Mouse (Mus musculus) spleen, adult 2 months (tissue): ENCODE measurements around the gene Cmtm3. TPM values are rescaled to one million over a fixed set of nuclear protein-coding genes. Genes with fewer than 3 reads are reported as not detected.

Experiments
- DNase-seq, 2 experiments: peaks; one replicate each; pipeline versions ENCODE4 v3.0.0 to v3.0.0-alpha.2; 2012 to 2021; ENCODE audit warnings: low spot score in 2 of 2, low read depth in 1 of 2
- H3K27ac ChIP-seq: fragments of 200-500 bp; 2 replicates; pipeline ENCODE4 v1.5.1; 2012; ENCODE audit warnings: low read length, inconsistent platforms; ENCODE audit not compliant: insufficient read depth
- H3K27me3 ChIP-seq: fragments of 200-500 bp; 2 replicates; pipeline ENCODE4 v1.6.1; 2012; ENCODE audit warnings: mild to moderate bottlenecking, moderate library complexity, low read length, inconsistent platforms; ENCODE audit not compliant: control insufficient read depth, insufficient read depth
- H3K36me3 ChIP-seq: fragments of 200-500 bp; 2 replicates; pipeline ENCODE4 v1.6.1; 2012; ENCODE audit warnings: mild to moderate bottlenecking, low read length, inconsistent platforms; ENCODE audit not compliant: control insufficient read depth, insufficient read depth
- H3K4me1 ChIP-seq: fragments of 200-500 bp; 2 replicates; pipeline ENCODE4 v1.6.1; 2011; ENCODE audit warnings: inconsistent platforms; ENCODE audit not compliant: control insufficient read depth, insufficient read depth, insufficient read length
- H3K4me3 ChIP-seq: fragments of 200-500 bp; 2 replicates; pipeline ENCODE4 v1.5.1; 2011; ENCODE audit warnings: mild to moderate bottlenecking, inconsistent platforms; ENCODE audit not compliant: insufficient read depth, insufficient read length; ENCODE audit errors: extremely low read depth
- CTCF ChIP-seq: fragments of 200-500 bp; IDR thresholded peaks from 2 replicates; pipeline ENCODE4 v1.5.1; 2011; ENCODE audit warnings: mild to moderate bottlenecking, inconsistent platforms; ENCODE audit not compliant: insufficient read depth, insufficient read length, insufficient replicate concordance; ENCODE audit errors: extremely low read depth
- POLR2A ChIP-seq: fragments of 200-500 bp; IDR thresholded peaks from 2 replicates; pipeline ENCODE4 v1.6.1; 2011; ENCODE audit warnings: low read depth, low read length, inconsistent platforms
- WGBS: fragments of 180-500 bp; shearing (Covaris S2); methylation state at CpG from one replicate; pipeline ENCODE4 v1.1.7; 2018; 5-methylcytosine and 5-hydroxymethylcytosine counted together
- polyA plus RNA-seq: library from polyadenylated mRNA; depleted of rRNA; stranded (reverse); fragments of >200 nt; gene quantifications from 2 replicates; pipeline ENCODE4 v1.2.3, GENCODE M21; 2012

Gene Cmtm3
- polyA plus RNA-seq, 1 experiment = 96.3 TPM

DNA sequence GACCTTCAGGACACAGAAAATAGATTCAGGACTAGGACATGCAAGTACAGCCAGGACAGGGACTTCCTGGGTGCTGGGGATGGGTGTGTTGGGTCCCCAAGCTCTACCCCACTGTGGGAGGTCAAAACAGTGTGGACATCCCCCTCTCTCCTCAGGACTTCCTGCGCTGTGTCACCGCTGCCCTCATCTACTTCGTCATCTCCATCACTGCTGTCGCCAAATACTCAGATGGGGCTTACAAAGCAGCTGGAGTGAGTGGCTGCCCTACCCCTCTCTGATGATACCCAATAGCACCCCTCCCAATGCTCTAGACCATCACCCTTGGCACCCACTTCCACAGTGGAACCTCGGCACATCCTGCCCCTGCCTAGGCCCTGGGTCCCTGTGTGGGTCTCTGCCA lies 5.4 kb downstream of the Cmtm3 start:
- 96% methylated on average over 5 of the region's 5 CpGs for WGBS
- Histone ChIP-seq H3K36me3 (peaks cover 4% of the 10 kb centered on the region; the same call in 1 of the 2 replicates), H3K4me1 (no peaks in the 10 kb centered on the region), H3K27me3 (no peaks in the 10 kb centered on the region), H3K27ac (no peak overlapping the region), H3K4me3 (no peak overlapping the region)
- TF ChIP-seq CTCF = no peak
- no peak for DNase-seq

DNA sequence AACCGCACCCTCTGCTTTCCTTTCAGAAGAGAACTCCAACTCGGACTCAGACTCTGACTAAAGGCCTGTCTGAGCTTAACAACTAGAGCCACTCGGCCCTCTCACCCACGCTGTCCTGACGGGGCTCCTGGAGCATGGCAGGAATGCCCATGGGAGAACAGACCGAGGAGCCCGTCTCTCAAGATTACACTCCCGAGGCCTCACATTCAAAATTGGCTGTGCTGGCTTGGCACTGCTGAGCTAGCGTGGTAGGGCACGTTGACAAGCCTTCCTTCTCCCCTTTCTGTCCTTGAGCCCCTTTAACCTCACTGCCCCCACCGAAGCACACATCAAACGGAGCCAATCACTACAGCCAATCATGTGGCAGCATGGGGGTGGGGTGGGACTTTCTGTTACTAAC lies 7.5 kb downstream of the Cmtm3 start:
- Histone ChIP-seq H3K27ac (no peak overlapping the region), H3K4me1 (no peaks in the 10 kb centered on the region), H3K27me3 (no peaks in the 10 kb centered on the region), H3K36me3 (peaks cover 4% of the 10 kb centered on the region; the same call in 1 of the 2 replicates), H3K4me3 (no peak overlapping the region)
- WGBS = 89% methylated on average over 12 of the region's 12 CpGs
- TF ChIP-seq CTCF = no peak
- no peak for DNase-seq

DNA sequence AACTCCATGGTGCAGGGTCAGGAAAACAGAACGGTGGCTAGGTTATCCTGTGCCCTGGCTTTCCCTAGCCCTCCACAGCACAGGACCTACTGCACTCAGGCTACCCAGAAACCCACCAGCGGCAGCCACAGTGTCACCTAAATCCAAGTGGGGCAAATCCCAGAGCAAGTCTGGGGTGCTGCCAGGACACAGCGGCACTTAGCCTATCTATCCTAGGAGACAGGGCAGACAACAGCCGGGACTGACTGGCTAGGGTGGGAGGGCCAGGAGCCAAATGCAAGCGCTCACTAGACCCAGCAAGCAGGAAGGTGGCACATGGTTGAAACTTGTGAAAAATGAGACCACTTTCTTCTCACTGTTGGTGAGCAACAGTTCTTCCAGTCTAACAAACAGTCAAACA lies 9.8 kb downstream of the Cmtm3 start:
- TF ChIP-seq POLR2A (no peak), CTCF (no peak)
- 91% methylated on average over 5 of the region's 5 CpGs for WGBS
- H3K4me3 ChIP-seq = no peak overlapping the region
- DNase-seq = no peak
- H3K27me3 ChIP-seq = no peaks in the 10 kb centered on the region
- no peak overlapping the region for H3K27ac ChIP-seq
- H3K36me3 ChIP-seq = peaks cover 4% of the 10 kb centered on the region; the same call in 1 of the 2 replicates
- H3K4me1 ChIP-seq = no peaks in the 10 kb centered on the region

DNA sequence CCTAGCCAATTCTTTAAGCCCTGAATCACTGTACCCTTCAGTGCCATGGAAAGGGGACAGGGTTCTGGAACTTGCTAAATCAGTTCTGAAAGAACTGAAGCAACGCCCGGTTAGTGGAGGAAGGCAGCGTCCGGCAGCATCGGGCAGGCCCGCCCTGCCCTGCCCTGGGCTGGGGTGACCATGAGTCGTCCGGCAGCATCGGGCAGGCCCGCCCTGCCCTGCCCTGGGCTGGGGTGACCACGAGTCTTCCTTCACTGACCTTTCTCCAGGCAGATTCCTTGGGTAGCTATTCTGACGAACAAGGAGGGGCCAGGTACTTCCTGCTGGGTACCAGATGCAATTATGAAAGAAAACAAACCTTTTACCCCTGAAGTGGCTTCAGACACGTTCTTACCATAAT lies 10.8 kb downstream of the Cmtm3 start:
- 83% methylated on average over 13 of the region's 13 CpGs for WGBS
- H3K27me3 ChIP-seq = no peaks in the 10 kb centered on the region
- H3K4me1 ChIP-seq = no peaks in the 10 kb centered on the region
- H3K36me3 ChIP-seq = peaks cover 4% of the 10 kb centered on the region; the same call in 1 of the 2 replicates
- H3K4me3 ChIP-seq = no peak overlapping the region
- DNase-seq = no peak
- no peak overlapping the region for H3K27ac ChIP-seq
- TF ChIP-seq POLR2A (no peak), CTCF (no peak)

DNA sequence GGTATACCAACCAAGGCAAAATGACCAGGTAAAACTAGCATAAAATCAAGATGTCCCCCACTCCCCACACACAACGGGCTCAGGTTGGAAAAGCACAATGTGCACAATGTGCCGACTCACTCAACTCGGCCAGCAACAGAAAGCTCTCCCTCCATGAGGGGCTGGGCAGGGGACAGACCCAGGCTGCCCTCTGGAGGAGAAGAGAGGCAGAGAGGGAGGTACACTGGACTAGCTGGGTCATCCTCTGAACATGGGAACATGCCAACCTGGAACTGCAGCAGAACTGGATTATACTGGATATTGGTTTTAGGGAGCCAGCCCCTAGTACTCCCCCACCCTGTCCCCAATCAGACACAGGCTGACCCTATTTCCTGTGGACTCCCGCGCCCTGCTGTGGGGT lies 14.0 kb downstream of the Cmtm3 start:
- DNase-seq = no peak
- no peaks in the 10 kb centered on the region for H3K27me3 ChIP-seq
- no peak overlapping the region for H3K4me3 ChIP-seq
- H3K27ac ChIP-seq = no peak overlapping the region
- 56% methylated on average over 5 of the region's 5 CpGs for WGBS
- H3K4me1 ChIP-seq = no peaks in the 10 kb centered on the region
- no peaks in the 10 kb centered on the region for H3K36me3 ChIP-seq
- TF ChIP-seq CTCF = no peak
- no peak for TF ChIP-seq POLR2A

DNA sequence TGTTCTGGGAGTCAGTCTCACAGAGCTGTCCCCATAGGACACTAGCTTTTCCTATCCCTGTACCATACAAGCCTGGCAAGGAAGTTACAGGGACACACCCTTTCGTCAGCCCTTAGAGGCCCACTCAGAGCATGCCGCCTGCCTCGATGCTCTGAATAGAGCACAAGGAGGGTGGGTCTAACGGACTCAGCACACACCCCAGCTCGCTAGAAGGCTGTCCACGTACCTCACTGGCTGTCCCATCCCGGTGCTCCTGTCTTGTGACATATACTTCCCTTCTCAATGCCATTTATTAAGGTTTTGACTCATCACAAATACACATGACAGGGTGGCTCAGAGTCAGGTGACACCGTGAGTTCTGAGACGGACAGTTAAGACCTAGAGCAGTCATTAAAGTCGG lies 15.3 kb downstream of the Cmtm3 start:
- Histone ChIP-seq H3K36me3 (no peaks in the 10 kb centered on the region), H3K4me1 (no peaks in the 10 kb centered on the region), H3K4me3 (no peak overlapping the region), H3K27ac (no peak overlapping the region), H3K27me3 (no peaks in the 10 kb centered on the region)
- no peak for DNase-seq
- 95% methylated on average over 10 of the region's 10 CpGs for WGBS
- no peak for TF ChIP-seq CTCF
- no peak for TF ChIP-seq POLR2A

DNA sequence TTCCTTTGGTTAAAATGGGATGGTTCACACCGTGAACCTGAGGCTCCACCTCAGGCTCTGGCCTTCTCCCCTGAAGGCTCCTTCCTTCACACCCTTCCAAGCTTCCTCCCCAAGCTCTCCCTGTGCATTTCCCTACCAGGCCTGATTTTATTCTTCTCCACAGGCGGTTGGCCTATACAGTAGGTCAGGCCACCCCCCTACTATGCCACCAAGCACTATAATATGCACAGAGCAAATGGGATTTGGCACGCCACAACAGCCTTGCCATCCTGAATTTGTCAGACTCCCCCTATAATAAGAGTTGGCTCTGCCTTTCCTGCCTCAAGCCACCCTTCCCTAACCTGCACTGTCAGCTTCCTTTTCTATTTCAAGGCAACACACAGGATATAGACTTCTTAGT lies 19.4 kb downstream of the Cmtm3 start:
- Histone ChIP-seq H3K4me1 (no peaks in the 10 kb centered on the region), H3K27ac (no peak overlapping the region), H3K4me3 (no peak overlapping the region), H3K36me3 (no peaks in the 10 kb centered on the region), H3K27me3 (no peaks in the 10 kb centered on the region)
- no peak for DNase-seq
- TF ChIP-seq POLR2A = no peak
- no peak for TF ChIP-seq CTCF
- 85% methylated on average over 3 of the region's 3 CpGs for WGBS
